8 mouse cellular contexts compared by ENCODE assay signal in the genomic region with DNA sequence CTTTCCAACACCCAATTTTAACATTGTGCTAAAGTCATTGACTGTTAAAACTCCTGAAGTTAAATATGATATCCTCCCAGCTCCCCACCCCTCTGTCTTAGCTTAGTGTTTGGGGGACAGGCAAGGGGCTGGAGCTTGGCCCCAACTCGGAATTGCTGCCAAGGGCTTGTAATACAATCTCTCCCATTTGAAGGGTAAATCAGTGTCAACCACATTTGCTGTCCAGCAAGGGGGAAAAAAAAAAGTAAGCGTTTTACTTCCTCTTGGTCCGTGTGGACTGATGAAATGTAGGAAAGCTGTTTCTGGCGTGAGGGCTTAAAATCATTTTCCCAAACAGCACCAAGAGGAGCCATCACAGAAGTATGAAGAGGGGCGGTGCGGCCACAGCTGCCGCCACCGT. TPM values are rescaled to one million over a fixed set of nuclear protein-coding genes. Genes with fewer than 3 reads are reported as not detected.
A peak's percentile ranks its signal among the peaks of the same experiment; 100 is the strongest.
DNase-seq lines count a peak whose midpoint lies in the region; ATAC-seq and TF ChIP-seq lines count a peak whose summit lies in the region.

No protein-coding gene starts in this region.

- H3K9ac ChIP-seq in liver, adult 2 months (ENCODE audit: low read depth, low read length) = no peak overlapping the region
- H3K9ac ChIP-seq in embryonic facial prominence, embryonic 13.5 days = peak overlapping the region; percentile 72
- peak overlapping the region; percentile 56 for H3K9ac ChIP-seq in intestine, embryonic 15.5 days
- peak overlapping the region; percentile 76 for H3K9ac ChIP-seq in neural tube, embryonic 12.5 days

- no peak overlapping the region for H3K27ac ChIP-seq in liver, adult 2 months (replicated peaks; ENCODE audit: insufficient read depth, low read depth, low read length)
- peak overlapping the region; percentile 95 for H3K27ac ChIP-seq in embryonic facial prominence, embryonic 13.5 days
- peak overlapping the region; percentile 87 for H3K27ac ChIP-seq in intestine, embryonic 15.5 days
- peak overlapping the region; percentile 86 for H3K27ac ChIP-seq in neural tube, embryonic 12.5 days

- H3K4me2 ChIP-seq in embryonic facial prominence, embryonic 13.5 days = peak overlapping the region; percentile 91
- peak overlapping the region; percentile 81 for H3K4me2 ChIP-seq in intestine, embryonic 15.5 days (replicated peaks)
- peak overlapping the region; percentile 78 for H3K4me2 ChIP-seq in neural tube, embryonic 12.5 days (replicated peaks)

- no peak for TF ChIP-seq POLR2A in liver, adult 2 months (IDR thresholded peaks at IDR 0.05; ENCODE audit: extremely low read depth, insufficient read depth, low read length)

- no peaks in the 10 kb centered on the region for H3K9me3 ChIP-seq in embryonic facial prominence, embryonic 13.5 days
- H3K9me3 ChIP-seq in intestine, embryonic 15.5 days = no peaks in the 10 kb centered on the region
- no peaks in the 10 kb centered on the region for H3K9me3 ChIP-seq in neural tube, embryonic 12.5 days

- H3K79me2 ChIP-seq in liver, adult 2 months (ENCODE audit: control insufficient read depth, insufficient read depth, low read length) = no peaks in the 10 kb centered on the region

- no peak for DNase-seq in liver, adult 2 months (ENCODE audit: extremely low read depth, low read depth, low spot score)
- DNase-seq in liver = no peak
- no peak for DNase-seq in urinary bladder, adult 18-20 months (ENCODE audit: low spot score in 2 of 2)
- no peak for DNase-seq in adrenal gland, postnatal 25 days
- no peak for DNase-seq in adrenal gland, adult (ENCODE audit: inconsistent age in 2 of 2, low spot score in 1 of 2)

- no peaks in the 10 kb centered on the region for H3K36me3 ChIP-seq in liver, adult 2 months (ENCODE audit: control insufficient read depth, insufficient read depth, low read length)
- H3K36me3 ChIP-seq in embryonic facial prominence, embryonic 13.5 days = no peaks in the 10 kb centered on the region
- no peaks in the 10 kb centered on the region for H3K36me3 ChIP-seq in intestine, embryonic 15.5 days
- H3K36me3 ChIP-seq in neural tube, embryonic 12.5 days = no peaks in the 10 kb centered on the region

- peak; percentile 65; the same call in 1 of the 2 replicates for ATAC-seq in embryonic facial prominence, embryonic 13.5 days (ENCODE audit: insufficient number of reproducible peaks, insufficient read depth, low FRiP score, low TSS enrichment, low read depth)
- ATAC-seq in intestine, embryonic 15.5 days = no peak; the same call in 1 of the 2 replicates
- no peak for ATAC-seq in neural tube, embryonic 12.5 days (ENCODE audit: low FRiP score, low read depth)

- H3K4me3 ChIP-seq in liver, adult 2 months (ENCODE audit: insufficient read depth, low read depth, low read length) = peak overlapping the region; percentile 9; the same call in 1 of the 2 replicates
- peak overlapping the region; percentile 54 for H3K4me3 ChIP-seq in embryonic facial prominence, embryonic 13.5 days
- H3K4me3 ChIP-seq in intestine, embryonic 15.5 days (replicated peaks) = peak overlapping the region; percentile 46
- H3K4me3 ChIP-seq in neural tube, embryonic 12.5 days = peak overlapping the region; percentile 44

- 39% methylated on average over 8 of the region's 8 CpGs for WGBS in liver, adult 2 months
- under 1% methylated on average over 8 of the region's 8 CpGs for WGBS in embryonic facial prominence, embryonic 13.5 days
- WGBS in intestine, embryonic 15.5 days = 5% methylated on average over 8 of the region's 8 CpGs
- WGBS in neural tube, embryonic 12.5 days = 4% methylated on average over 8 of the region's 8 CpGs

- no peaks in the 10 kb centered on the region for H3K4me1 ChIP-seq in liver, adult 2 months (ENCODE audit: control insufficient read depth, insufficient read depth, low read length)
- H3K4me1 ChIP-seq in embryonic facial prominence, embryonic 13.5 days = peaks cover 18% of the 10 kb centered on the region
- H3K4me1 ChIP-seq in intestine, embryonic 15.5 days (replicated peaks) = peaks cover 9% of the 10 kb centered on the region; the same call in 1 of the 2 replicates
- H3K4me1 ChIP-seq in neural tube, embryonic 12.5 days = peaks cover 9% of the 10 kb centered on the region

- no peak for TF ChIP-seq CTCF in liver, adult 2 months (IDR thresholded peaks at IDR 0.05; ENCODE audit: low read depth, low read length)

- H3K27me3 ChIP-seq in liver, adult 2 months (ENCODE audit: control insufficient read depth, insufficient read depth, low read length) = no peaks in the 10 kb centered on the region
- H3K27me3 ChIP-seq in embryonic facial prominence, embryonic 13.5 days = no peaks in the 10 kb centered on the region
- H3K27me3 ChIP-seq in intestine, embryonic 15.5 days (replicated peaks) = no peaks in the 10 kb centered on the region
- no peaks in the 10 kb centered on the region for H3K27me3 ChIP-seq in neural tube, embryonic 12.5 days (replicated peaks)

RNA-seq across cellular contexts. Expression of gene Fancf, which starts 16.7 kb away (rescaled TPM):
- total RNA-seq in liver, adult 2 months (2014; rRNA removed) = 4.9 and 6.1 TPM in 2 replicates
- 6.0 and 6.4 TPM in 2 replicates for polyA plus RNA-seq in liver, adult 2 months (2012; rRNA removed)
- polyA plus RNA-seq in embryonic facial prominence, embryonic 13.5 days (2015; fragmentation: Nextera tagmentation; extraction: Ambion mirVana) = 8.0 and 9.6 TPM in 2 replicates
- polyA plus RNA-seq in intestine, embryonic 15.5 days (2015; fragmentation: Nextera tagmentation; extraction: Ambion mirVana) = 9.9 and 11.2 TPM in 2 replicates
- polyA plus RNA-seq in neural tube, embryonic 12.5 days (2016; fragmentation: Nextera tagmentation; extraction: Ambion mirVana) = 15.6 and 18.8 TPM in 2 replicates
- total RNA-seq in adrenal gland, postnatal 25 days (2021) = 11.4 and 12.8 TPM in 2 replicates

RNA-seq across cellular contexts. Expression of gene Gas2, which starts 16.9 kb away (rescaled TPM):
- 43.6 and 99.9 TPM in 2 replicates for total RNA-seq in liver, adult 2 months (2014; rRNA removed)
- 15.7 and 23.0 TPM in 2 replicates for polyA plus RNA-seq in liver, adult 2 months (2012; rRNA removed)
- polyA plus RNA-seq in embryonic facial prominence, embryonic 13.5 days (2015; fragmentation: Nextera tagmentation; extraction: Ambion mirVana) = 37.6 and 39.0 TPM in 2 replicates
- polyA plus RNA-seq in intestine, embryonic 15.5 days (2015; fragmentation: Nextera tagmentation; extraction: Ambion mirVana) = 12.0 and 13.8 TPM in 2 replicates
- 39.6 and 42.3 TPM in 2 replicates for polyA plus RNA-seq in neural tube, embryonic 12.5 days (2016; fragmentation: Nextera tagmentation; extraction: Ambion mirVana)
- total RNA-seq in adrenal gland, postnatal 25 days (2021) = 35.9 and 40.1 TPM in 2 replicates
